Mouse (Mus musculus) cortical plate, adult 2 months (tissue): ENCODE measurements around the gene Sap25. TPM values are rescaled to one million over a fixed set of nuclear protein-coding genes. Genes with fewer than 3 reads are reported as not detected.
A peak's percentile ranks its signal among the peaks of the same experiment; 100 is the strongest.

Source experiments
- H3K27ac ChIP-seq: fragments of 200-500 bp; 2 replicates; pipeline ENCODE4 v1.5.1; 2012; ENCODE audit warnings: low read length, control low read depth, inconsistent platforms; ENCODE audit not compliant: insufficient read depth
- H3K4me1 ChIP-seq: fragments of 200-500 bp; 2 replicates; pipeline ENCODE4 v1.6.1; 2011; ENCODE audit warnings: low read length; ENCODE audit not compliant: control insufficient read depth, insufficient read depth
- H3K4me3 ChIP-seq: fragments of 200-500 bp; 2 replicates; pipeline ENCODE4 v1.5.1; 2011; ENCODE audit warnings: mild to moderate bottlenecking, low read length, control low read depth; ENCODE audit not compliant: insufficient read depth
- CTCF ChIP-seq: fragments of 200-500 bp; IDR thresholded peaks from 2 replicates; pipeline ENCODE4 v1.5.1; 2011; ENCODE audit warnings: mild to moderate bottlenecking, control low read depth, low read length; ENCODE audit not compliant: insufficient read depth; ENCODE audit errors: extremely low read depth
- POLR2A ChIP-seq: fragments of 200-500 bp; IDR thresholded peaks from 2 replicates; pipeline ENCODE4 v1.6.1; 2011; ENCODE audit warnings: mild to moderate bottlenecking, low read length, control low read depth; ENCODE audit not compliant: insufficient read depth; ENCODE audit errors: extremely low read depth
- polyA plus RNA-seq: library from polyadenylated mRNA; depleted of rRNA; stranded (reverse); fragments of >200 nt; gene quantifications from 2 replicates; pipeline ENCODE4 v1.2.3, GENCODE M21; 2012; rRNA removed

Gene Sap25
- 24.6 and 26.0 TPM in 2 replicates for polyA plus RNA-seq

DNA sequence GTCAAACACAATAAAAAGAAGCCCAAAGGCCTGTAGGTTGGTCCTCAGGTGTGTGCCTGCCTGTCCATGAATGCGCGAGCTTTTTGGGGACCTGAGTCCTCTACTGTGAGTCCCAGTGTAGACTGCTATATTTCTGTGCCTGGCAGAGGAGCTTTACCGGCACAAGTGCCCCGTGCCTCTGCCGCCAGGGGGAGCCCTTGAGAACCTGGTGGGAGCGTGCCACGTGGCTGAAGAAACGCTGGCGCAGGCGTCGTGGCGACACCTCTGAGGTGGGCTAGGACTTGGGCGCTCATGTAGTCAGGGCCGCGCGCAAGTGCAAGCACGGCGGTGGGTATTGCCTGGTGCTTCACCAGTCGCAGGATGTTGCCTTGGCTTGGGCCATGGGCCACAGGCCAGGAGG is at the start of gene Sap25:
Sap25 (plus strand) TSS at position 281 of the 400 bp plus-strand sequence.
- H3K27ac ChIP-seq = no peak within 1 kb of the TSS
- no peak for TF ChIP-seq POLR2A
- TF ChIP-seq CTCF = peak; percentile 26; the same call in 1 of the 2 replicates
- no peak within 1 kb of the TSS for H3K4me3 ChIP-seq
- no peaks in the 10 kb centered on the region for H3K4me1 ChIP-seq

DNA sequence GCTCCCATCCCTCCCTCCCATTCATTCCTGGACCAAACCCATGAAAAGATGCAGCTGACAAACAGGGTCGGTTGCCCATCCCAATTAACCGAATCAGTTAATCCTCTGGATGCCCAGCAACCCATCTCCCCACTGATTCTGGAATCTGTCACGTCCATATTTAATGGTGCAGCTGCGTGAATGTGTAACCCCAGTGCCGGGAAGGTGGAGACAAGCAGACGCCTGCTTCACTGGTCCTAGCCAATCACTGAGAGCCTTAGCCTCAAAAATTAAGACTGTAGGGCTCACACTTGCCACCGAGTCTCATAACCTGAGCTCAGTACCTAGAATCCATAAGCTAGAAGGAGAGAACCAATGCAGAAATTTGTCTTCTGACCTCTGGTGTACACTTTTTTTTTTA is 45.2 kb upstream of the Sap25 start:
- H3K4me1 ChIP-seq = peaks cover 4% of the 10 kb centered on the region
- H3K27ac ChIP-seq = no peak overlapping the region
- TF ChIP-seq POLR2A (no peak), CTCF (no peak)
- no peak overlapping the region for H3K4me3 ChIP-seq

DNA sequence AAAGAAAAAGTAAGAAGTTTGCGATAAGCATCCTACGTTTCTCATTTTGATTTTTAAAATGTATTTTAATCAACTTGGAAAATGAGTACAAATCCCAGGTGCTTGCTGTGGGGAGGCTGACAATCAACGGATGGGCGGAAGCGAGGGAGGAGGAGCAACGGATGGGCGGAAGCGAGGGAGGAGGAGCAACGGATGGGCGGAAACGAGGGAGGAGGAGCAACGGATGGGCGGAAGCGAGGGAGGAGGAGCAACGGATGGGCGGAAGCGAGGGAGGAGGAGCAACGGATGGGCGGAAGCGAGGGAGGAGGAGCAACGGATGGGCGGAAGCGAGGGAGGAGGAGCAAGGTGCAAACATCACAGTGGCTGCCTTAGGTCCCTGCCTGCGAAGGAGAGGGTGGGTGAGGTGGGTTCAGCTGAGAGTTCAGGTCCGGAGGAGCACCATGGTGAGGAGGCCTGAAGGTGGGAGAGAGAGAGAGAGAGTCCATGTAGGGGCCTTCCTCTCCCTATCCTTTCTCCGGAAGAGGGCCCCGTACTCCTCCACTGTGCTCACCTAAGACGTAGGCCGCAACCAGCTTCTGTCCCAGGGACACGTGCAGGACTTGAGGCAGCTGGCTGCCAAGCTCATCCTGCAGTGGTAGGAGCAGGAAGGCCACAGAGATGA is 44.4 kb upstream of the Sap25 start:
- H3K4me3 ChIP-seq = no peak overlapping the region; the same call in 1 of the 2 replicates
- H3K27ac ChIP-seq = no peak overlapping the region
- TF ChIP-seq POLR2A (no peak), CTCF (no peak)
- H3K4me1 ChIP-seq = peaks cover 4% of the 10 kb centered on the region

DNA sequence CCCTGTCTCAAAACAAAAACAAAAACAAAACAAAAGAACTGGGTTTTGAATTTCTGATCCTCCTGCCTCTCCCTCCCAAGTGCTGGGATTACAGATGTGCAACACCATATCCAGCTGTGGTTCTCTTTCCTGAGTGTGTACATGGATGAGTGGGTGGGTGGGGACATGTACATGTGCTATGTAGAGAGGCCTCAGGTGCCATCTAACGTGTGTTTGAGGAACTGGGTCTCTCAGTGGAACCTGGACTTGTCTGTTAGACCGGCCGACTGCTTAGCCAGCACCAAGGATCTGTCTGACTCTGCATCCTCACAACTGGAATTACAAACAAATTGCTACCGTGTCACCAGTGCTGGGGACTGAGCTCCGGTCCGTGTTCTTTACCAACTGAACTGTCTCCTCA is 43.5 kb upstream of the Sap25 start:
- no peak for TF ChIP-seq POLR2A
- TF ChIP-seq CTCF = no peak
- Histone ChIP-seq H3K4me1 (peaks cover 4% of the 10 kb centered on the region), H3K27ac (no peak overlapping the region), H3K4me3 (no peak overlapping the region)

DNA sequence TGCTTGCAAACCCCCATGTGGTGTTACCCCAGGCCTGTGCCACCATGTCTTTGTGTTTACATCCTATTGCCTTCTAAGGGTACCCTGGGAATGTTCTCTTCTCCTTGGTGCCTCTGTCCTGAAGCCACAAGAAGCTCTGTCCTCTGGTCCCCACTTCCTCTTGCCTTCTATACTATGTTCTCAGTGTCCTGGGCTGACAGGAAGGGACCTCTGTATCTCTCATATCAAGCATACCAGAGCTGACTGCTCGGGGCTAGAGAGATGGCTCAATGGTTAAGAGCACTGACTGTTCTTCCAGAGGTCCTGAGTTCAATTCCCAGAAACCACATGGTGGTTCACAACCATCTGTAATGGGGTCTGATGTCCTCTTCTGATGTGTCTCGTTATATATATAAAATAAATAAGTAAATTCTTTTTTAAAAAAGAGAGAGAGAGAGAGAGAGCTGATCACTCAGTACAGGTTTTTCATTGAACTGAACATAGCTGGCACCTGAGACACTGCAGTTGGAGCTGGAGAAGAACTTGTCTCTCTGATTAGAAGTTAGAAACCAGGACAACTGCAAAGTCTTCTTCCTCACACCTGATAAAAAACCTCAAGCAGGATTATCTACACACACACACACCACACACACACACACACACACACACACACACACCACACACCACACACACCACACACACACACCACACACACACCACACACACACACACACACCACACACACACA is 42.9 kb upstream of the Sap25 start:
- Histone ChIP-seq H3K4me1 (peaks cover 4% of the 10 kb centered on the region), H3K4me3 (no peak overlapping the region), H3K27ac (no peak overlapping the region)
- TF ChIP-seq POLR2A (no peak), CTCF (no peak)

DNA sequence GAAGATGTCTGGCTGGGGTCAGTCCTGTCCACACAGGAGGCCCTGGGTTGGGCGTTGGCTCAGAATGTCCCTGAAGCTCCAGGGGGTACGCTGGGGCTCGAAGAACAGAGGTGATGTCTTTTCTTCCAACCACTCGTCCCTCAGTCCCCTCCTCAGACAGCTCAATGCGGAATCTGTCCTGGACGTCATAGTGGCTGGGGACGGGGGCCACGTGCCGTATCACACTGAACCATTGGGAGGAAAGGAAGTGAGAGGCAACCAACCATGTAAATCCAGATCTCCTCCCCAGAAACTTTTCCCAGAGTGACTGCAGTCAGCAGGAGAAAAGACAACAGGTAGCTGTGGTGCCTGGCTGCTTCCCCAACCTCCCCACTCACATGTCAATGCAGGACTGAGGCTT is 41.5 kb upstream of the Sap25 start:
- no peak overlapping the region for H3K27ac ChIP-seq
- TF ChIP-seq POLR2A (no peak), CTCF (no peak)
- H3K4me3 ChIP-seq = peak overlapping the region; percentile 71
- H3K4me1 ChIP-seq = peaks cover 4% of the 10 kb centered on the region

DNA sequence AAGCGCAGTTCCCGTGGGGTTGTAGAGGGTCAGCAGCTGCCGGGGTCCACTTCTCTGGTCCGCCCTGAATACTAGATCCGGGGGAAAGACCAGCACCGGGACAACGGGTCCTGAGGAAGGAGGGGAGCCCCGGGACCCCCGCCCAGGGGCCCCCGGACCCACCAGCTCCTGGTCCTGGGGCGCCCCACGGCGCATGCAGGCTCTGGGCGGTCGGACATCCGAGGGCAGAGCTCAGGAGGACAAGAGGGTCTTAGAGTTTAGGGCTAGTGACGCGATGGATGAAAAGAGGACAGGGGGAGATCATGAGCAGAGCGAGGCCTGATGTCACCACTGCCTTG is 40.9 kb upstream of the Sap25 start:
- H3K27ac ChIP-seq = no peak overlapping the region
- H3K4me3 ChIP-seq = peak overlapping the region; percentile 71
- no peak for TF ChIP-seq CTCF
- TF ChIP-seq POLR2A = no peak
- H3K4me1 ChIP-seq = peaks cover 4% of the 10 kb centered on the region

DNA sequence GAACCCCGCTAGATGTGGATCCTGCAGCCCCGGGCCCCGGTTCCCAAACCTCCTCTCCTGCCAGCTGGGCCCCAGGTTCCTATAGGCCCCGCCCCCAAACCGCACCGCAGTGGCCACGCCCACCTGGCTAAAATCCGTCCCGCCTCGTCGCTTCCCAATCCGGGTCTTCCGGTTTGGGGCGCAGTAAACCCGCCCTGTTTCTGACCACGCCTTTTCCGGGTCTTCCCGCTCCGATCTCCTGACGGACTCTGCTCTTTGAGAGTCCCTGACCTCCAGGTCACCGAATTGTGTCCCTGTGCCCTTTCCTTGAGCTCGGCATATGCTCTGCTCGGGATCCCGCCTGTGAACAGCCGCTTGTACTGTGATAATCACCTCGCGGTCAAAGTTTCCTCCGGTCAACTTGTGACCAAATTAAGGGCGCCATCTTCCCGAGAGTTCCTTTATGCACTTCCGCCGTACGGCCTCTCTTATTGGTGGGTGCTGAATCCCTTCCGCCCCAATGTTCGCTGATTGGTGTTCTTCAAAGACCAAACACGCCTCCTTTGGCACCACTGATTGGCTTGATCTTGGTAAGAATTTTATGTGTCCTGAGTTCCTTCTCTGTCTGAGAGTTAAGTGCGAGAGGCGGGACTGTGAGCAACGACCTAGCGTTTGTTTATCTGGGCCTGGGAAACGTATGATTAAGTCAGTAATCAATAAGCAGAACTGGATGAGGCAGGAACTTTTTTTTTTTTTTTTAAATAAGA is 40.3 kb upstream of the Sap25 start, which contains the start of gene Mospd3:
Mospd3 (minus strand) TSS at position 440 of the 746 bp plus-strand sequence.
- Histone ChIP-seq H3K27ac (peak within 1 kb of the TSS; percentile 58), H3K4me1 (peaks cover 4% of the 10 kb centered on the region), H3K4me3 (peak within 1 kb of the TSS; percentile 71)
- no peak for TF ChIP-seq CTCF
- peak; percentile 52; the same call in 1 of the 2 replicates for TF ChIP-seq POLR2A

DNA sequence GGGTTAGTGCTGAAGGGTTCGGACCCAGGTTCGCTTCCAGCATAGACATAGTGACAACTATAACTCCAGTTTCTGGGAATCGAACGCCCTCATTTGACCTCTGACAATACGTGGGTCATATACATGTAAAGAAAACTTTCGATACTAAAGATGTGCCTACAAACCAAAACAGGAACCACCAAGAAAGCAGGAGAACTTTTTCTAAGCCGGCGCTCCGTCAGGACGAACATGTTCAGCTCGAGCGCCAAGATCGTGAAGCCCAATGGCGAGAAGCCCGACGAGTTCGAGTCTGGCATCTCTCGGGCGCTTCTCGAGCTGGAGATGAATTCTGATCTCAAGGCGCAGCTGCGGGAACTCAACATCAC is 39.8 kb upstream of the Sap25 start:
- H3K4me3 ChIP-seq = peak overlapping the region; percentile 71
- H3K27ac ChIP-seq = no peak overlapping the region
- no peak for TF ChIP-seq POLR2A
- TF ChIP-seq CTCF = no peak
- peaks cover 4% of the 10 kb centered on the region for H3K4me1 ChIP-seq
